Mouse (Mus musculus): ENCODE results near the gene Taf6.

Gene Taf6

DNA sequence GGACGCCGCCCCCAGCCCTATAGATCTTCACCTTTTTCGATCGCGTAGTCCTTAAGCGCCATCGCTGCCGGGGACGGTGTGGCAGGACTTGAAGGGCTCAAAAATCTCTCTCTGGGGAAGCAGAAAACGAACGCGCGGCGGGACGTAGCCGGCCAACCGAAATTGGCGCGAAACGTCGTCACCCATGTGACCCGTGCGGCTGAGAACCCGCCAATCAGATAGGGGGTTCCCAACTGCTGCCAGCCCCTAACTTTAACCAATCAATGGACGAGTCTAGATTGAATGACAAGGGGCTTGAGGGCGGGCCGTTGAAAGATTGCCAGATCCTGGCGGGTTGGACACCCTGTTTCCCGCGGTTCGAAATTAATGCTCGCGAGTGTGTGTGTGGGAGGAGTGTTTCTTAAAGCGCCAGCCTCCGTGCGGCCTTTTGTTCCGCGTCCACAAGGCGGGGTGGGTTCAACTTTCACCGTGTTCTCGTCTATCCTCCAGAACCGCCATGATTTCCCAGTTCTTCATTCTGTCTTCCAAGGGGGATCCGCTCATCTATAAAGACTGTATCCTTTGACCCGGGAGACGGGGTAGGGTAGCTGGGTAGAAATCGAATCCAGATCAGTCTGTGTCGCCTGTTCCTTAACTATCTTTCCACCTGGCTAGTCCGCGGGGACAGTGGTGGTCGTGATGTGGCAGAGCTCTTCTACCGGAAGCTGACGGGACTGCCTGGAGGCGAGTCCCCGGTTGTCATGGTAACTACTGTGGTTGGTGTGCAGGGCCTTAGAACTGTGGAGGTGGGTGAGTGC is 15.4 kb downstream of the Taf6 start, which contains the start of the genes Ap4m1 and Mcm7:
Gene Ap4m1 (plus strand): TSS at position 308 of the 797 bp plus-strand sequence.
Gene Mcm7 (minus strand): TSS at position 728 of the 797 bp plus-strand sequence.
- DNase-seq (ENCODE audit: low read depth, low spot score) = peak; percentile 97

DNA sequence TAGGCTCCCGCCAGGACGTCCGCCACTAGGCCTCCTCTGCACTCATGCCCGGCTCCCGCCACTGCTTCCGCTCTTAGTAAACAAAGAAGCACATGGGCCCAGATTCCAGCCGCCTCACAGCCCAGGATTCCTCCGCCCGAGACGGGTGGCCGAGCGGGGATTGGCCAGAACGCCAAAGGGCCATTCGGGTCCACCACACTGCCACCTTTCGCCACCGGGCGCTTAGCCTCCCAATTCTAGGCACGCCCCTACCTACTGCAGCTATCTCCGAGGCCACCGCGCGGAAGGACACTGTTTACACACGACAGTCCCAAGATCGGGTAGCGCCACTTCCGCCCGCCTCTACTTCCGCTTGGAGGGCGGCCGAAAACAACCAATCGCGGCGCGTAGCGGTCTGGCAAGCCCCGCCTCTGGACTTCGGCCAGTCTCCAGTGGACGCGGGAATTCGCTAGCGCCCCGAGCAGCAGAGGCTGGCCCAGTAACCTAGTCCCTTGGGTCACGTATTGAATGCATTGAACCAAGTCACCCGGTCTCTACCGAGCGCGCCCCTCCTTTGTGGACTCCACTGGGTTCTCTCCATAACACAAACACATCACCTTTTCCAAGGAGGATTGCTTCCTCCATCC is 16.2 kb downstream of the Taf6 start:
- DNase-seq (ENCODE audit: low read depth, low spot score) = peak; percentile 98

- DNase-seq (ENCODE audit: low read depth, low spot score) = no peak
Measured at GRCm38 (mm10) chr5:138165594-138165993, 21.7 kb downstream of the Taf6 start.

DNA sequence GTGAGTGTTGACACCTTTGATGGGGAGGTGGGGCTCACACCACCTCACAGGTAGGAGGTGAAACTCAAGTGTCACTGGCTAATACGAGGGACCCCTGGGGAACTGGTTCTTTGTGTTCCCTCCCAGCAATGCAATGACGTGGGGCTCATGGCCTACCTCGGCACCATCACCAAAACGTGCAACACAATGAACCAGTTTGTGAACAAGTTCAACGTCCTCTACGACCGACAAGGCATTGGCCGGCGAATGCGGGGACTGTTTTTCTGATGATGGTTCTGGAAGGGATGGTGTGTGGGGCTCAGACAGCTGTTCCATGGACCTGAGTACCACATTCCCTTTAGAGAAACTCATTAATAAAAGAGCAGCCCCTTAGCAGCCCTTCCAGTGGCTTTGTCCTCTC is 23.6 kb downstream of the Taf6 start:
- DNase-seq (ENCODE audit: low read depth, low spot score) = no peak

DNA sequence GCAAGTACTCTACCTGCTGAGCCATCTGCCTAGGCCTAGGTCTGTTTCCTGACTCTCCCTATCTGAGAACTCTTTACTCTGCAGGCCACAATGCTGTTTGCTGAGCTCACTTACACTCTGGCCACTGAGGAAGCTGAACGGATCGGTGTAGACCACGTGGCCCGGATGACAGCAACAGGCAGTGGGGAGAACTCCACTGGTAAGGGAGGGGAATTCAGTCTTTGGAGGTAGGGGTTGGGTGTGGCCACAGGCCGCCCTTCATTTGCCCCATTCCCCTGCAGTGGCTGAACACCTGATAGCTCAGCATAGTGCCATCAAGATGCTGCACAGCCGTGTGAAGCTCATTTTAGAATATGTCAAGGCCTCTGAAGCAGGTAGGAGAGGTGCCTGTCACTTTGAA is 24.2 kb downstream of the Taf6 start:
- DNase-seq (ENCODE audit: low read depth, low spot score) = no peak

- DNase-seq (ENCODE audit: low read depth, low spot score) = peak; percentile 93
Measured at GRCm38 (mm10) chr5:138160842-138161665, 26.2 kb downstream of the Taf6 start, which contains the start of gene Cops6. Cops6 (plus strand) TSS chr5:138161071.

GRCm38 (mm10) chr5:138160224-138160762 is 27.0 kb downstream of the Taf6 start:
- no peak for DNase-seq (ENCODE audit: low read depth, low spot score)

- DNase-seq (ENCODE audit: low read depth, low spot score) = peak; percentile 93
Measured at GRCm38 (mm10) chr5:138155443-138155976, 31.7 kb downstream of the Taf6 start, which contains the start of gene Zfp113. Zfp113 (minus strand) TSS chr5:138155744.

- no peak for DNase-seq (ENCODE audit: low read depth, low spot score)
Measured at GRCm38 (mm10) chr5:138154390-138154789, 32.9 kb downstream of the Taf6 start.

- DNase-seq (ENCODE audit: low read depth, low spot score) = peak; percentile 24
Measured at GRCm38 (mm10) chr5:138138585-138138984, 48.7 kb downstream of the Taf6 start.

DNA sequence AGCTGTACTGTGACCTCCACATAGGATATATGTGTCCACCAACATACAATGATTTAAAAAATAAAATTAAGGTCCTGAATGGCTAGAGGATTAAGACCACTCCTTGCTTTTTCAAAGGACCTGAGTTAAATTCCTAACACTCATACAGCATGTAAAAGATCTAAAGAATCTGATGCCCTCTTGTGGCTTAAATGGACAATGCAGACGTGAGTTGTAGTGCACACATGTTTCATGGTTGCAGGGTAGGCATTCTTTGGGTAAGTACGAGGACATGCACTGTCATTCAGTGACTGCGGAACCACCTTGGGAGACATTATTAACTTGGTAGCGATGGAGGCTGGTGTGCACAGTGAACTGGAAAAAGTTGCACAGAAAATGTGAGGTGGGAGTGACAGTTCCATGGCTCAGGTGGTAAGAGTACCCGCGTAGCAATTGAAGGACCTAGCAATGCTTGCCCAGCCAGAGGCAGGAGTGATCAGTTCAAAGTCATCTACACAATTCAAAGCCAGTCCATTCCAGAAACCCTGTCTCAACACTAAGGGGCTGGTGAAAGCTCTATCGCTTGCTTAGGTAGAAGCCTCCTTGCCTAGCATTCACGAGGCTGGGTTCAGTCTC is 49.2 kb downstream of the Taf6 start:
- DNase-seq (ENCODE audit: low read depth, low spot score) = peak; percentile 71

- DNase-seq (ENCODE audit: low read depth, low spot score) = no peak
Measured at GRCm38 (mm10) chr5:138137257-138137656, 50.0 kb downstream of the Taf6 start.

- peak; percentile 14 for DNase-seq (ENCODE audit: low read depth, low spot score)
Measured at GRCm38 (mm10) chr5:138132425-138133064, 54.7 kb downstream of the Taf6 start.
